Mouse (Mus musculus) liver, embryonic 14.5 days (tissue): Measurements from ENCODE around the gene Cttnbp2.

ENCODE experiments used
- CTCF ChIP-seq: IDR thresholded peaks from 2 replicates; pipeline ENCODE4 v1.5.1; 2016; ENCODE audit warnings: antibody characterized with exemption, low read depth, control low read depth
- EP300 ChIP-seq: IDR thresholded peaks from 2 replicates; pipeline ENCODE4 v1.6.1; 2016; ENCODE audit warnings: antibody characterized with exemption, low read depth

GRCm38 (mm10) chr6:18408445-18408844 is 106.2 kb downstream of the Cttnbp2 start:
- TF ChIP-seq CTCF (no peak), EP300 (no peak)
